25 mouse cellular contexts compared by ENCODE assay signal in genomic region chr12:84311306-84311705, GRCm38 (mm10). TPM values are rescaled to one million over a fixed set of nuclear protein-coding genes. Genes with fewer than 3 reads are reported as not detected.
DNase-seq lines count a peak whose midpoint lies in the region; ATAC-seq and TF ChIP-seq lines count a peak whose summit lies in the region.
"Had no signal": no experiment of that assay in that cellular context is flagged by ENCODE, and none has a peak within 500 bp of the region (broad histone marks: within the 10 kb centered on the region; RNA-seq: fewer than 3 reads in every experiment).

No protein-coding gene starts in this region.

- no peak for ATAC-seq in granulocyte monocyte progenitor cell, adult 5-6 weeks (replicated peaks; ENCODE audit: poor library complexity, severe bottlenecking)
- ATAC-seq: activated CD4-positive, CD25-positive, alpha-beta regulatory T cell, adult 4 months; forebrain, embryonic 13.5 days; forebrain, embryonic 16.5 days; hindbrain, postnatal 0 days; inflammation-experienced regulatory T-cells, adult 6 months; Patski had no signal

- peaks cover 20% of the 10 kb centered on the region for H3K36me3 ChIP-seq in C2C12 (ENCODE audit: control insufficient read depth, insufficient read depth)

- no peaks in the 10 kb centered on the region for H3K79me3 ChIP-seq in C2C12 (ENCODE audit: low read depth)

- H3K27me3 ChIP-seq in C2C12 (ENCODE audit: control insufficient read depth, insufficient read depth, insufficient read length): no peaks in the 10 kb centered on the region
- H3K27me3 ChIP-seq: forebrain, embryonic 13.5 days; heart, embryonic 13.5 days; Patski had no signal

- no peak overlapping the region for H3K4me3 ChIP-seq in C2C12 (ENCODE audit: insufficient read depth, poor library complexity, severe bottlenecking)
- H3K4me3 ChIP-seq: forebrain, embryonic 10.5 days; forebrain, embryonic 13.5 days; heart, embryonic 10.5 days; heart, embryonic 13.5 days had no signal

- peak overlapping the region; percentile 23 for H3ac ChIP-seq in C2C12 (ENCODE audit: control insufficient read depth, insufficient read length, low read depth)

- H3K79me2 ChIP-seq in C2C12 (ENCODE audit: control insufficient read depth, insufficient read depth): no peaks in the 10 kb centered on the region

- peak; percentile 13 for DNase-seq in lung, postnatal 25 days (ENCODE audit: low spot score)
- DNase-seq in lung, postnatal 14 days: no peak
- DNase-seq in ES-CJ7 (ENCODE audit: low read depth, low spot score): peak; percentile 59
- no peak for DNase-seq in cerebellum, adult 8-10 months
- DNase-seq: adrenal gland, adult 8-10 months; adrenal gland, postnatal 25 days; cerebellum, adult 11-12 months; cerebellum, adult 9-10 months; cerebellum, postnatal 14 days; gastrocnemius, postnatal 10 days; gastrocnemius, postnatal 36 days; heart, adult 18-20 months; heart, postnatal 14 days; heart, postnatal 4 days had no signal

- no peak for TF ChIP-seq CTCF in C2C12 (IDR thresholded peaks at IDR 0.05; ENCODE audit: control insufficient read depth, insufficient read depth, insufficient read length)

TF ChIP-seq in C2C12, 6 proteins besides CTCF, POLR2A, EP300 and RAD21:
- no peak for TF ChIP-seq FOSL1 (IDR thresholded peaks at IDR 0.05; ENCODE audit: insufficient read depth, low read length, poor library complexity, severe bottlenecking)
- TF ChIP-seq CEBPB (IDR thresholded peaks at IDR 0.05; ENCODE audit: low read depth): no peak
- no peak for TF ChIP-seq MYOG (IDR thresholded peaks at IDR 0.05; ENCODE audit: control insufficient read depth, extremely low read depth, insufficient read length)
- no peak for TF ChIP-seq USF1 (IDR thresholded peaks at IDR 0.05; ENCODE audit: low read depth)
- TF ChIP-seq MAX (IDR thresholded peaks at IDR 0.05): no peak
- TF ChIP-seq MYOD1 (IDR thresholded peaks at IDR 0.05; ENCODE audit: control insufficient read depth, insufficient read length, low read depth): no peak

RNA-seq across cellular contexts. Expression of gene Zfp410, which starts 5.3 kb away (rescaled TPM):
- polyA plus RNA-seq in C2C12 (2012; fragmentation: generic; extraction: Trizol): 23.5 TPM
- total RNA-seq in granulocyte monocyte progenitor cell, adult 5-6 weeks (2014; fragmentation: Nextera tagmentation): 42.8 and 70.5 TPM in 2 replicates
- total RNA-seq in granulocyte monocyte progenitor cell, adult 5-6 weeks (2017): 32.1 and 54.0 TPM in 2 replicates

RNA-seq across cellular contexts. Expression of gene Ptgr2, which starts 26.3 kb away (rescaled TPM):
- 13.3 TPM for polyA plus RNA-seq in C2C12 (2012; fragmentation: generic; extraction: Trizol)
- total RNA-seq in granulocyte monocyte progenitor cell, adult 5-6 weeks (2014; fragmentation: Nextera tagmentation): 22.3 and 24.9 TPM in 2 replicates
- total RNA-seq in granulocyte monocyte progenitor cell, adult 5-6 weeks (2017): 60.8 and 69.0 TPM in 2 replicates

RNA-seq across cellular contexts. Expression of gene Coq6, which starts 50.2 kb away (rescaled TPM):
- polyA plus RNA-seq in C2C12 (2012; fragmentation: generic; extraction: Trizol): 32.7 TPM
- total RNA-seq in granulocyte monocyte progenitor cell, adult 5-6 weeks (2014; fragmentation: Nextera tagmentation): 21.1 and 25.4 TPM in 2 replicates
- total RNA-seq in granulocyte monocyte progenitor cell, adult 5-6 weeks (2017): 11.0 and 13.8 TPM in 2 replicates

RNA-seq across cellular contexts. Expression of gene Fam161b, which starts 50.3 kb away (rescaled TPM):
- 0.50 TPM for polyA plus RNA-seq in C2C12 (2012; fragmentation: generic; extraction: Trizol)
- not detected in 2 replicates for total RNA-seq in granulocyte monocyte progenitor cell, adult 5-6 weeks (2014; fragmentation: Nextera tagmentation)
- total RNA-seq in granulocyte monocyte progenitor cell, adult 5-6 weeks (2017): 0.10 TPM in 1 of 2 replicates, not detected in the other

Comparison
In these comparisons a context has a peak if more than half of its experiments do, and no peak if none do; other contexts are left out.
1. DNase-seq: peak in lung, postnatal 25 days (single experiment) and ES-CJ7 (single experiment); none in lung, postnatal 14 days (single experiment) and cerebellum, adult 8-10 months (single experiment).